Mouse (Mus musculus): ENCODE measurements around the gene Rem1.

DNA sequence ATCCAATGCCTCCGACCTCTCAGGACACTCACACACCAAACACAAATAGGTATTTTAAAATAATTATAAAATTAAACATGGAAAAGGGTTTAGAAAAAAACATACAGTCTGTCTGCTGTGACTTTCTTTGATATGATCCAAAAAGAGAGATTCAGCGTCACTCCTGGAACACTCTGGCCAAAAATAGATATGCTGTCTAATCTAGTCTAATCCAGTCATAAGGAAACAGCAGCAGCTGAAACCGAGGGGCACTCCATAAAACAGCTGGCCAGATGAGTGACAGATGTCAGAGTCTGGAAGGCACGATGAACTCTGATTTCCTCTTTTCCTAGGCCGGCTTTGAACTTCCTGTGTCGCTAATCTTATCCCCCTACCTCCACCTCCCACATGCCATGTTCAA is 10.3 kb upstream of the Rem1 start:
- no peak for TF ChIP-seq CTCF (IDR thresholded peaks at IDR 0.05; ENCODE audit: low read depth)
- no peak for TF ChIP-seq EP300 (optimal IDR thresholded peaks at IDR 0.05)
